Mouse (Mus musculus): ENCODE measurements at regions not wholly inside any gene's neighbourhood (a gene's known extent, or its start where the extent isn't known, plus 50 kb on each side); places are given as distances from the start of the nearest gene placed in this dataset.
A peak's percentile ranks its signal among the peaks of the same experiment; 100 is the strongest.

DNA sequence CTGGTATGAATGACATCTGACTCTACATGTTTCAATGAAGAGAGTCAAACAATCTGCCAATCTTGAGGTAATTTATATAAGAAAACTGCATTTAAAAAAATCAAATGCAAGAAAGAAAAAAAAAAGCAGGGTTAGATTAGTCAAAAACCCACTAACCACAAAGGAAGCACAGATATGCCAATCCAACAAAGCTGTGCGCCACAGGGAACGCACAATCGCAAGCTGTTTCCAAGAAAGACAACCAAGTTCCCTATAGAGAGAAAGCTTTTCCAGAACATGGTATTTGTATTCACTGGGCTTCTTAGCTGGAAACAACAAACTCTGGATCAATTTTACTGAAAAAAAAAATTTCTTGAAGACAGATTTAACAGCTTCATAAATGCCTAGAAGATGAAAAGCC, 267.0 kb downstream of the Pik3r1 start:
- no peak overlapping the region for H3K4me2 ChIP-seq (replicated peaks)
- H3K4me3 ChIP-seq (replicated peaks; ENCODE audit: low read length): no peak overlapping the region
- DNase-seq (ENCODE audit: low spot score) (no peak), ATAC-seq (ENCODE audit: low FRiP score) (no peak)
- H3K4me1 ChIP-seq (replicated peaks; ENCODE audit: control insufficient read depth, insufficient read depth, low read length): no peaks in the 10 kb centered on the region
- no peaks in the 10 kb centered on the region for H3K36me3 ChIP-seq (replicated peaks; ENCODE audit: control insufficient read depth, insufficient read depth)
- no peak overlapping the region for H3K27ac ChIP-seq
- no peaks in the 10 kb centered on the region for H3K9me3 ChIP-seq (ENCODE audit: control insufficient read depth, low read length)
- no peak overlapping the region for H3K9ac ChIP-seq
- 97% methylated on average over 3 of the region's 3 CpGs for WGBS
- H3K27me3 ChIP-seq (ENCODE audit: control insufficient read depth, insufficient read depth, low read length): no peaks in the 10 kb centered on the region

GRCm38 (mm10) chr13:101491835-101492234, 276.2 kb downstream of the Pik3r1 start:
- no peaks in the 10 kb centered on the region for H3K4me1 ChIP-seq (replicated peaks; ENCODE audit: control insufficient read depth, insufficient read depth, low read length)
- H3K4me2 ChIP-seq (replicated peaks): no peak overlapping the region
- H3K9ac ChIP-seq: no peak overlapping the region
- DNase-seq (ENCODE audit: low spot score) (no peak), ATAC-seq (ENCODE audit: low FRiP score) (no peak)
- no peaks in the 10 kb centered on the region for H3K9me3 ChIP-seq (ENCODE audit: control insufficient read depth, low read length)
- H3K4me3 ChIP-seq (replicated peaks; ENCODE audit: low read length): no peak overlapping the region
- no peaks in the 10 kb centered on the region for H3K27me3 ChIP-seq (ENCODE audit: control insufficient read depth, insufficient read depth, low read length)
- 25% methylated on average over 3 of the region's 3 CpGs for WGBS
- no peaks in the 10 kb centered on the region for H3K36me3 ChIP-seq (replicated peaks; ENCODE audit: control insufficient read depth, insufficient read depth)
- no peak overlapping the region for H3K27ac ChIP-seq

GRCm38 (mm10) chr13:101490961-101491360, 277.1 kb downstream of the Pik3r1 start:
- Histone ChIP-seq H3K27ac (no peak overlapping the region), H3K4me3 (replicated peaks; ENCODE audit: low read length) (no peak overlapping the region), H3K4me1 (replicated peaks; ENCODE audit: control insufficient read depth, insufficient read depth, low read length) (no peaks in the 10 kb centered on the region), H3K36me3 (replicated peaks; ENCODE audit: control insufficient read depth, insufficient read depth) (no peaks in the 10 kb centered on the region), H3K9ac (no peak overlapping the region), H3K4me2 (replicated peaks) (no peak overlapping the region), H3K27me3 (ENCODE audit: control insufficient read depth, insufficient read depth, low read length) (no peaks in the 10 kb centered on the region), H3K9me3 (ENCODE audit: control insufficient read depth, low read length) (no peaks in the 10 kb centered on the region)
- DNase-seq (ENCODE audit: low spot score) (no peak), ATAC-seq (ENCODE audit: low FRiP score) (no peak)
- WGBS: 86% methylated on average over 5 of the region's 5 CpGs

DNA sequence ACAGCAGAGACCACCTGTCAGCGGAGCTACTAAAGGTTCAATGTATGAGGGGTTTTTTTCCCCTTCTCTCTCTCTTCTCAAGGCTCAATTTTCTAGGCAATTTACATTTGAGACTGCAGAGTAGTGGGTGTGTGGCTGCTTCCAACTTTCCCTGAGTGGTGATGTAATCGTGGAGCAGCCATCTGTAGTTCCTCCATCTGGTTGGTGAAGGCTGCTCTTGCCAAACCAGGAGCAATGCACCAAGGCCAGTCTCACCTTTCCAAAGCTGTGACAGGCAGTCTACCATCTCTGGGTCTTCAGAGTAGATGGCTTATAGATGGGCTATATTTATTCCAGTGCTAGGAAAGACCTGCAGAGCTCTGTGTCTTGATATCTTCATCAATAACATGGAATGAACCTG, 280.4 kb downstream of the Pik3r1 start:
- ATAC-seq (ENCODE audit: low FRiP score) (no peak), DNase-seq (ENCODE audit: low spot score) (no peak)
- Histone ChIP-seq H3K4me3 (replicated peaks; ENCODE audit: low read length) (no peak overlapping the region), H3K4me1 (replicated peaks; ENCODE audit: control insufficient read depth, insufficient read depth, low read length) (no peaks in the 10 kb centered on the region), H3K27ac (no peak overlapping the region), H3K9me3 (ENCODE audit: control insufficient read depth, low read length) (no peaks in the 10 kb centered on the region), H3K36me3 (replicated peaks; ENCODE audit: control insufficient read depth, insufficient read depth) (no peaks in the 10 kb centered on the region), H3K9ac (no peak overlapping the region), H3K4me2 (replicated peaks) (no peak overlapping the region), H3K27me3 (ENCODE audit: control insufficient read depth, insufficient read depth, low read length) (no peaks in the 10 kb centered on the region)
- 82% methylated on average over 2 of the region's 2 CpGs for WGBS

- Histone ChIP-seq H3K9ac (no peak overlapping the region), H3K4me1 (replicated peaks; ENCODE audit: control insufficient read depth, insufficient read depth, low read length) (no peaks in the 10 kb centered on the region), H3K4me2 (replicated peaks) (no peak overlapping the region), H3K4me3 (replicated peaks; ENCODE audit: low read length) (no peak overlapping the region), H3K36me3 (replicated peaks; ENCODE audit: control insufficient read depth, insufficient read depth) (no peaks in the 10 kb centered on the region), H3K9me3 (ENCODE audit: control insufficient read depth, low read length) (no peaks in the 10 kb centered on the region), H3K27ac (no peak overlapping the region), H3K27me3 (ENCODE audit: control insufficient read depth, insufficient read depth, low read length) (no peaks in the 10 kb centered on the region)
- no peak for DNase-seq (ENCODE audit: low spot score)
- WGBS: 94% methylated on average over 7 of the region's 7 CpGs
- ATAC-seq (ENCODE audit: low FRiP score): no peak
Observed at GRCm38 (mm10) chr13:101485823-101486222, 282.2 kb downstream of the Pik3r1 start.

DNA sequence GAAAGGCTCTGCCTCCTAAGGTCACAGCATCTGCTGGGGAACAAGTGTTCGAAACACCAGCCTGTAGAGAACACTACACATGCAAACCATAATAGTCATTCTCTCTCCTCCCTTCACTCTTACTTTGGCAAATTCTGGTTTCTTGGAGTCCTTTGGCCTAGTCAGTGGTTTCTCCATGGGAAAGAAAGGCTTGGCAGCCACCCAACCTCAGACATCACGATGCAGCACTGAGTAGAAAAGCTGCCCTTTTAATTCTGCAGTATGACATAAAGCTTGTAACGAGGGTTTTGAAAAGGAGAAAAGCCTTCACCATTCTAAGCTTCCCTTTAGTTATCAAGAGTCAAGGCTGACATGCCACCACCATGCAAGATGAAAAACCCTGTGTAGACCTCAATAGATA, 284.2 kb downstream of the Pik3r1 start:
- Histone ChIP-seq H3K9me3 (ENCODE audit: control insufficient read depth, low read length) (no peaks in the 10 kb centered on the region), H3K4me2 (replicated peaks) (no peak overlapping the region), H3K27ac (no peak overlapping the region), H3K9ac (no peak overlapping the region), H3K4me3 (replicated peaks; ENCODE audit: low read length) (no peak overlapping the region), H3K36me3 (replicated peaks; ENCODE audit: control insufficient read depth, insufficient read depth) (no peaks in the 10 kb centered on the region), H3K4me1 (replicated peaks; ENCODE audit: control insufficient read depth, insufficient read depth, low read length) (no peaks in the 10 kb centered on the region), H3K27me3 (ENCODE audit: control insufficient read depth, insufficient read depth, low read length) (no peaks in the 10 kb centered on the region)
- ATAC-seq (ENCODE audit: low FRiP score): no peak
- WGBS: 54% methylated on average over 3 of the region's 3 CpGs
- peak; percentile 34 for DNase-seq (ENCODE audit: low spot score)

DNA sequence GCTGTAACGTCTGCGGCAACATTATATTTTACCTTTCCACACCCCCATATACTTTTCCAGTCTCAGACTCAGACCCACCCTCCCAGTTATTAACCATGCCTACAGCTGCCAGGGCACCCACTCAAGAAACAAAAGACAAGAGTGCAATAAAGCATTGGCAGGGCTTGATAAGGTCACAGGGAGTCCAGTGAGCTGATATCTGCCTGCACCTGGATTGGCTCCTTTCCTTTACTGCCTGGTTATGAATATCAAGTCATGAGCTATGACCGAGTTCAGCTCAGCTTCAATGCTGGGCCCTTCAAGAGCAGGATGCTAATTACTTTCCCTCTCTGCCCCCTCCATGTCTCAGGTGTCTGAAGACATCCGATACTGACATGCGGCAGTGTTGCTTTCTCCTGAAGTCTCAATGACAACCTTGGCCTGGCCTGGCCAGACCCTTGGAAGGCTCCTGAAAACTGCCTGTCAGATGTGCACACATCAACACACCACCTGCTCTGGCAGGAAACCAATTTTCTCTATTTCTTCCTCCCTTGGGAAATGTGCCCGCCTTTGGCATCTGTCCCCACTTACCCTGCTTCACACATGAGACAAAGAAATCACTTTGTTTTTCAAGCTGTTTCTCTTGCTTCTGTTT, 286.3 kb downstream of the Pik3r1 start:
- 72% methylated on average over 6 of the region's 6 CpGs for WGBS
- H3K27me3 ChIP-seq (ENCODE audit: control insufficient read depth, insufficient read depth, low read length): no peaks in the 10 kb centered on the region
- H3K4me2 ChIP-seq (replicated peaks): no peak overlapping the region
- ATAC-seq (ENCODE audit: low FRiP score) (no peak), DNase-seq (ENCODE audit: low spot score) (no peak)
- H3K36me3 ChIP-seq (replicated peaks; ENCODE audit: control insufficient read depth, insufficient read depth): no peaks in the 10 kb centered on the region
- H3K9ac ChIP-seq: no peak overlapping the region
- no peak overlapping the region for H3K27ac ChIP-seq
- H3K4me3 ChIP-seq (replicated peaks; ENCODE audit: low read length): no peak overlapping the region
- no peaks in the 10 kb centered on the region; the same call in 1 of the 2 replicates for H3K9me3 ChIP-seq (ENCODE audit: control insufficient read depth, low read length)
- no peaks in the 10 kb centered on the region for H3K4me1 ChIP-seq (replicated peaks; ENCODE audit: control insufficient read depth, insufficient read depth, low read length)

- WGBS: 73% methylated on average over 2 of the region's 2 CpGs
- H3K27ac ChIP-seq: no peak overlapping the region
- H3K9me3 ChIP-seq (ENCODE audit: control insufficient read depth, low read length): no peaks in the 10 kb centered on the region; the same call in 1 of the 2 replicates
- no peaks in the 10 kb centered on the region for H3K4me1 ChIP-seq (replicated peaks; ENCODE audit: control insufficient read depth, insufficient read depth, low read length)
- H3K9ac ChIP-seq: no peak overlapping the region
- H3K4me2 ChIP-seq (replicated peaks): no peak overlapping the region
- DNase-seq (ENCODE audit: low spot score): no peak
- no peak overlapping the region for H3K4me3 ChIP-seq (replicated peaks; ENCODE audit: low read length)
- no peak for ATAC-seq (ENCODE audit: low FRiP score)
- H3K36me3 ChIP-seq (replicated peaks; ENCODE audit: control insufficient read depth, insufficient read depth): no peaks in the 10 kb centered on the region
- no peaks in the 10 kb centered on the region for H3K27me3 ChIP-seq (ENCODE audit: control insufficient read depth, insufficient read depth, low read length)
Observed at GRCm38 (mm10) chr13:101479297-101479652, 288.7 kb downstream of the Pik3r1 start.

GRCm38 (mm10) chr13:101478608-101479296, 289.3 kb downstream of the Pik3r1 start:
- no peaks in the 10 kb centered on the region for H3K36me3 ChIP-seq (replicated peaks; ENCODE audit: control insufficient read depth, insufficient read depth)
- H3K27me3 ChIP-seq (ENCODE audit: control insufficient read depth, insufficient read depth, low read length): no peaks in the 10 kb centered on the region
- H3K4me1 ChIP-seq (replicated peaks; ENCODE audit: control insufficient read depth, insufficient read depth, low read length): no peaks in the 10 kb centered on the region
- 82% methylated on average over 4 of the region's 4 CpGs for WGBS
- H3K4me3 ChIP-seq (replicated peaks; ENCODE audit: low read length): no peak overlapping the region
- no peak overlapping the region for H3K27ac ChIP-seq
- DNase-seq (ENCODE audit: low spot score) (no peak), ATAC-seq (ENCODE audit: low FRiP score) (no peak)
- no peak overlapping the region for H3K4me2 ChIP-seq (replicated peaks)
- H3K9ac ChIP-seq: no peak overlapping the region
- H3K9me3 ChIP-seq (ENCODE audit: control insufficient read depth, low read length): no peaks in the 10 kb centered on the region; the same call in 1 of the 2 replicates
